Comparison of ENCODE assay signal across 19 mouse cellular contexts in the genomic region with DNA sequence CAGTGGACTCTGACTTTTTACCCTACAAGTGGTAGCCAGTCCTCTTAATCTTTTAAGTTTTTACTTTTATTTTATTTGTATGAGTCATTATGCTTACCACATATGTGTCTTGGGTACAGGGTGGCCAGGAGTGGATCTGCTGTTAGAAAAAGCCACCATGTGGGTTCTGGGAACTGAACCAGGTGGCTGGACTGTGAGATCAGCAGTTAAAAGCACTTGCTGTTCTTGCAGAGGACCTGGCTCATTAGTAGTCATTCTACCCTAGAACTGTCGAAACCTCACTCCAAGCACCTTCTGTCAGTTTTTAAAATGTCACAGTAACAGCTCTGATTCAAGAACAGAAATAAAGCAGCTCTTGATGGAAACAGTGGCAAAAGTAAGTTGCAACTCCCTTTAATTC.
DNase-seq lines count a peak whose midpoint lies in the region; TF ChIP-seq lines count a peak whose summit lies in the region.
"Had no signal": no experiment of that assay in that cellular context is flagged by ENCODE, and none has a peak within 500 bp of the region (broad histone marks: within the 10 kb centered on the region; RNA-seq: fewer than 3 reads in every experiment).

No protein-coding gene starts in this region.

- H3K36me3 ChIP-seq in heart, embryonic 10.5 days = no peaks in the 10 kb centered on the region
- H3K36me3 ChIP-seq: forebrain, embryonic 10.5 days; heart, embryonic 13.5 days; hindbrain, embryonic 12.5 days; midbrain, embryonic 15.5 days had no signal

- no peaks in the 10 kb centered on the region for H3K4me1 ChIP-seq in heart, embryonic 10.5 days
- H3K4me1 ChIP-seq: forebrain, embryonic 10.5 days; heart, embryonic 13.5 days; hindbrain, embryonic 12.5 days; midbrain, embryonic 15.5 days had no signal

- no peak for TF ChIP-seq POLR2A in brain, embryonic 14.5 days (IDR thresholded peaks at IDR 0.05; ENCODE audit: borderline replicate concordance, extremely low read depth, insufficient read depth, insufficient read length, poor library complexity, severe bottlenecking)

- no peaks in the 10 kb centered on the region for H3K27me3 ChIP-seq in heart, embryonic 10.5 days (ENCODE audit: insufficient read depth, poor library complexity, severe bottlenecking)
- H3K27me3 ChIP-seq: heart, embryonic 13.5 days; hindbrain, embryonic 12.5 days; midbrain, embryonic 15.5 days had no signal

- intact Hi-C loops in left cerebral cortex, postnatal 4 days (cut with DNase I) = no loop called here

- no peak overlapping the region for H3K4me3 ChIP-seq in heart, embryonic 10.5 days
- H3K4me3 ChIP-seq: forebrain, embryonic 10.5 days; heart, embryonic 13.5 days; hindbrain, embryonic 12.5 days; midbrain, embryonic 15.5 days had no signal

- TF ChIP-seq CTCF in brain, embryonic 14.5 days (IDR thresholded peaks at IDR 0.05; ENCODE audit: borderline replicate concordance, extremely low read depth, insufficient read depth, insufficient read length) = no peak

- DNase-seq in cerebellum, postnatal 14 days = peak; percentile 6 to 20
- DNase-seq in cerebellum, postnatal 36 days = no peak
- DNase-seq in left cerebral cortex, adult 18-20 months (ENCODE audit: low spot score in 2 of 2) = peak; percentile 4 to 5
- no peak for DNase-seq in left cerebral cortex, postnatal 4 days
- DNase-seq in brain, embryonic 14.5 days (ENCODE audit: low read depth) = peak; percentile 8
- peak; percentile 14 to 29 for DNase-seq in layer of hippocampus, postnatal 10 days (ENCODE audit: low spot score in 2 of 2)
- no peak for DNase-seq in heart, embryonic 10.5 days (ENCODE audit: low spot score)
- DNase-seq in kidney, postnatal 36 days = no peak
- DNase-seq: adrenal gland, postnatal 10 days; cerebellum, adult 8-10 months; gastrocnemius, postnatal 25 days; heart, adult 18-20 months; heart, postnatal 14 days; kidney, adult 18-20 months; lung, postnatal 4 days had no signal

- no peak overlapping the region for H3K27ac ChIP-seq in heart, embryonic 10.5 days
- H3K27ac ChIP-seq: forebrain, embryonic 10.5 days; heart, embryonic 13.5 days; hindbrain, embryonic 12.5 days; midbrain, embryonic 15.5 days had no signal

- WGBS in heart, embryonic 10.5 days = 71% methylated on average over 1 of the region's 1 CpGs

- no peaks in the 10 kb centered on the region for H3K9me3 ChIP-seq in heart, embryonic 10.5 days
- H3K9me3 ChIP-seq: forebrain, embryonic 10.5 days; heart, embryonic 13.5 days; hindbrain, embryonic 12.5 days; midbrain, embryonic 15.5 days had no signal

Comparison
In these comparisons a context has a peak if more than half of its experiments do, and no peak if none do; other contexts are left out.
1. DNase-seq: peak in cerebellum, postnatal 14 days (2 of 2), left cerebral cortex, adult 18-20 months (2 of 2), brain, embryonic 14.5 days (single experiment) and layer of hippocampus, postnatal 10 days (2 of 2); none in cerebellum, postnatal 36 days (0 of 2), left cerebral cortex, postnatal 4 days (single experiment), heart, embryonic 10.5 days (single experiment) and kidney, postnatal 36 days (0 of 2).